Mouse (Mus musculus) thymus, adult 2 months (tissue): ENCODE results near the gene Usp16.

Source experiments
- CTCF ChIP-seq: fragments of 200-500 bp; IDR thresholded peaks from 2 replicates; pipeline ENCODE4 v1.5.1; 2012; ENCODE audit warnings: mild to moderate bottlenecking, control low read depth, low read length, moderate library complexity, borderline replicate concordance; ENCODE audit not compliant: control insufficient read depth, poor library complexity, insufficient read depth; ENCODE audit errors: extremely low read depth
- POLR2A ChIP-seq: fragments of 200-500 bp; IDR thresholded peaks from 2 replicates; pipeline ENCODE4 v1.6.1; 2012; ENCODE audit warnings: mild to moderate bottlenecking, low read length, control low read depth, moderate library complexity; ENCODE audit not compliant: control insufficient read depth, poor library complexity, insufficient read depth; ENCODE audit errors: extremely low read depth

DNA sequence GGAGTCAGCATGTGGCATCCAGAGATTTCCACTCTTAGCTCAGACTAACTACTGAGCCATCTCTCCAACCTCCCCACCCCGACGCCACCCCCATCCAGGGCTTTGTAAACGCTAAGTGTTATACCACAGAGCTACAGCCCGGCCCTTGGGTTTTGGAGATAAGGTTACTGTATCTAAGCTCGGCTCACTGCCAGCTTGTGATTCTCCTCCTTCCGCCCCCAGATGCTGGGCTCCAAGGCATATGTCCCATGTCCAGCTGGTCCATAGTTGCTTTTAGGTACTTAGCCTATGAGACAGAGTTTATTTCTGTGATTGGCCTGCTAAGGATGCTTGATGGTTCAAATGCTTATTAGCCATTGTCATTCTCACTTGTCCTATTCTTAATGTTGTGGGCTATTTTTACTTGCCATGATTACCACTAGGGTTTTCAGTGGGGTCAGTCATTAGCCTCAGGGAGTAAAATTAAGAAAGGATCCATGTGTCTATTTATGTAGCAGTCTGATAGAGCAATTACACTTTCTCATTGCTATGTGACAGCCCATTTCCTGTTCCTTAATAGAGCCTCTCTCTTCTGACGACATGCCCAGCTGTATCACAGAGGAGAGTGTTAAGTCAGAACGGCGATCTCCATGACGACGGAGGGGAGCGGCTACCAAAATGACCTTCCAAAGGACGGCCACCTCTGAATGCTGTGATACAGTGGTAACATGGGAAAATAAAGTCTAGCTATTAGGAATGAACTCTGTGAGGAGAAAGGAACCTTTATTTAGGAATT is 47.0 kb downstream of the Usp16 start:
- TF ChIP-seq CTCF (no peak), POLR2A (no peak)
